Mouse (Mus musculus): ENCODE results near the gene Hist1h1c.
"Not testable (repeated sequence)": the region's sequence is repeated elsewhere in the genome, so short reads cannot be mapped to it uniquely, and the experiment has no call there.

Gene Hist1h1c

DNA sequence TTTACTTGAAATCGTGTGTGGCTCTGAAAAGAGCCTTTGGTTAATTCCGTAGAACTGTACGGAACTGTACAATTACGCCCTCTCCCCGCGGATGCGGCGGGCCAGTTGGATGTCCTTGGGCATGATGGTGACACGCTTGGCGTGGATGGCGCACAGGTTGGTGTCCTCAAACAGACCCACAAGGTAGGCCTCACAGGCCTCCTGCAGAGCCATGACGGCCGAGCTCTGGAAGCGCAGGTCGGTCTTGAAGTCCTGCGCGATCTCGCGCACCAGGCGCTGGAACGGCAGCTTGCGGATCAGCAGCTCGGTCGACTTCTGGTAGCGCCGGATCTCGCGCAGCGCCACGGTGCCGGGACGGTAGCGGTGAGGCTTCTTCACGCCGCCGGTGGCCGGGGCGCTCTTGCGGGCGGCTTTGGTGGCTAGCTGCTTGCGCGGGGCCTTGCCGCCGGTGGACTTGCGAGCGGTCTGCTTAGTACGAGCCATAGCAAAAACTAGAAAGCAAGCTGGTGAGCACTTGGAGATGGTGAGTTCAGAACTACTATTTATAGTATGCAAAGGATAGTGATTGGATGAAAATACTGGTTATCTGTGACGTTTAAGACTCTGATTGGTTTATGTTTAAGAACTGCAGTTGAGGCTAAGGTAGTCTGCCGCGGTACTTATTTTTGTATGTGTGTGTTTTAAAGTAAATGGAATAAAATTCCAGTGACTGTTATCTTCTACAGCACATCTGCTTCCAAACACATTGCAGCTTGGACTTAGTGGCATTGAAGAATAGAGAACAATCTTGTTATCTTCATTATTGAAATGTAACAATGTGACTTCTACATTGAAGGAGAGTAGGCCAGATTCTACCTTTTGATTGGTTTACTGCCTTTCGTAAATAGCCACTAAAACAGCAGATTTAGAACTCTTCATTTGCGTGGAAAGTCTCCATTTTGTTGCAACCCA, 23.5 kb downstream of the Hist1h1c start, which contains the start of gene Hist1h3a:
Gene Hist1h3a, minus strand, starts transcription at position 516 of the 951 bp plus-strand sequence.
- peak; percentile 96 for DNase-seq

DNA sequence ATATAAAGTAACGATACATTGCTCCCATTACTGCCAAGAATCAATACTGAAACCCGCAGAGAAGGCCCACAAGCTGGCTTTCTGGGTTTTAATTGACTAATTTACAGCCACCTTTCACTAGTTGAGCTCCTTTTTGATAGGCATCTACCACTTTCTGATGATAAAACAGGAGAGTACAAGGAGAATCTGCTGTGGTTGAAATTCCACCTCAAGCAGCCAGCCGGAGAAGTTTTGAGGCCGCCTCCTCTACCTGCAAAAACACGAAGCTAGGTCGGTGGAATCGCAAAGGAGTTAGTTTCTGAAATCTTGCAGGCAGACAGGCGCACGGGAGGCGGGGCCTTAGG, 24.6 kb downstream of the Hist1h1c start:
- DNase-seq: no peak

DNA sequence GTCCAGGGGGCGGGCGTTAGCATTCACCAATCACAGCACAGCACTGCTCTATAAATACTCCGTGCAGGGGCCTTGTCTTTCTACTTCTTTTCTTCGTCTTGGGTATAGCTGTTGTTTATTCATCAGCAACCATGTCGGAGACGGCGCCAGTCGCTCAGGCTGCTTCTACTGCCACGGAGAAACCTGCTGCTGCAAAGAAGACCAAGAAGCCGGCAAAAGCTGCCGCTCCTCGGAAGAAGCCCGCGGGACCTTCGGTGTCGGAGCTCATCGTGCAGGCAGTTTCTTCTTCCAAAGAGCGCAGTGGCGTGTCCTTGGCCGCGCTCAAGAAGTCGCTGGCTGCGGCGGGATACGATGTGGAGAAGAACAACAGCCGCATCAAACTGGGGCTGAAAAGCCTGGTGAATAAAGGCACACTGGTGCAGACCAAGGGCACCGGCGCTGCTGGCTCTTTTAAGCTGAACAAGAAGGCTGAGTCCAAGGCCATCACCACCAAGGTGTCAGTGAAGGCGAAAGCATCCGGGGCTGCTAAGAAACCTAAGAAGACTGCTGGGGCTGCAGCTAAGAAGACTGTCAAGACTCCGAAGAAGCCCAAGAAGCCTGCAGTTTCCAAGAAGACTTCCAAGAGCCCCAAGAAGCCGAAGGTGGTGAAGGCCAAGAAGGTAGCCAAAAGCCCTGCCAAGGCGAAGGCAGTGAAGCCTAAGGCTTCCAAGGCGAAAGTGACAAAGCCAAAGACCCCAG, 25.1 kb downstream of the Hist1h1c start, which contains the start of gene Hist1h1a:
Gene Hist1h1a, plus strand, starts transcription at position 81 of the 738 bp plus-strand sequence.
- DNase-seq: peak; percentile 98

DNA sequence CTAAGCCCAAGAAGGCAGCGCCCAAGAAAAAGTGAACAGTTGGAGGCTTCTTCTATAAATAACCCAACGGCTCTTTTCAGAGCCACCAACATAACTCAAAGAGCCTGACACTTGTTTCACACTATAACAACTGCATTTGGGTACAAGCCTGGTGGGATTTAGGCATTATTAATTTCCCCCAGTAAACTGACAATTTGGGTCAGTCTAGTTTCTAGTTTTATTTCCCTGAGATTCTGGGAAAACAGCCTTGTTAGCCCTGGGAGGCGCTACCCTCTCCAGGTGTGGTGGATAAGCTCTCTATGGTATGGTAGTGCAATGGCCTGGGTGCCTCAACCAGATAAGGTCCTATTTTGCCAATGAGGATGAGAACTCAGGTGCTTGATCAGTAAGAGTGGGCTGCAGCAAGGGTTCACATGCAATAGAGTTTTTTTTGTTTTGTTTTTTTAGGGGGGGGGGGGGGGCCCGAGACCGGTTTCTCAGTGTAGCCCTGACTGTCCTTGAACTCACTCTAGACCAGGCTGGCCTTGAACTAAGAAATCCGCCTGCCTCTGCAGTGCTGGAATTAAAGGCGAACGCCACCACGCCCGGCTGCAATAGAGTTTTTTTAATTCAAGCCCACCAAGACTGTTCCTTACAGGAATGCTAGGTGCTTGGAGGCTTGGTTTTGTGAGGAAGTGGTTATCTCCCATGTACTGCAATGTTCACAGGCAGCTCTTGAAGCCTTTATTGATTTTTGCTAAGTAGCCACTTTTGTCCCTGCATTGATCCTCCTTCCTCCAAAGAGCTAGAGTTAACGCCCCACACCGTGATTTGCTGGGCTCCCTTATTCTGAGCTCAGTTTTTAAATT, 25.9 kb downstream of the Hist1h1c start:
- peak; percentile 57 for DNase-seq

DNA sequence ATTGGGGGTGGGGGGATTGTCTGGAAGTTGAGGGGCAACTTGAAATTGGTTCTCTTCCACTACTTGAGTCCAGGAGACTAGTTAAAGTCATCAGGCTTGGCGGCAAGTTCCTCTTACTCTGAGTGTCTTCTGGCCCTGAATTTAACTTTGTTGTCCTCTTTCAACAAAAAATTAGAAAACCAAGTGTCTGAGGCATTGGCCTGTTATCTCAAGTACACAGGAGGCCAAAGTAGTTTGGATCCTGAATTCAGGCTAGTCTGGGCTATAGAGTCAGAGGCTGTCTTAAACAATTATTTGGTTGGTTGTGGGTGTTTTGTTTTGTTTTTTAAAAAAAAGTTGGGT, 26.5 kb downstream of the Hist1h1c start:
- DNase-seq: no peak

DNA sequence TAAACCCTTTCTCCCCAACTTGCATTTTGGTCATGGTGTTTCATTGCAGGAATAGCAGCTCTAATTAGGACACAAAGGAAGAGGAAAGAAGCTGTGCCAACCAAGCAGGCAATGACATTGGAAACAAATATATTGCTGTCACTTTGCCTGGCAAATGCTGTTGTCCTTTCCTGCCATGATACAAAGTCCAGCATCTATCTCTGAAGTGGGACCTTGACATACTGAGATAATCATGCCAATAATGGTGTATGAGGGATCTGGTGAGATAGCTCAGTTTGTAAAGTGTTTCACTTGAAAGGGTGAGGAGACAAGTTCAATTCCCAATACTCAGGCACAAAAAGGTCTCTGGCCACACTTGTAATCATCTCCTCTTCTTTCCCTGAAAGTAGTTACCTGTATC, 28.2 kb downstream of the Hist1h1c start:
- DNase-seq: no peak

DNA sequence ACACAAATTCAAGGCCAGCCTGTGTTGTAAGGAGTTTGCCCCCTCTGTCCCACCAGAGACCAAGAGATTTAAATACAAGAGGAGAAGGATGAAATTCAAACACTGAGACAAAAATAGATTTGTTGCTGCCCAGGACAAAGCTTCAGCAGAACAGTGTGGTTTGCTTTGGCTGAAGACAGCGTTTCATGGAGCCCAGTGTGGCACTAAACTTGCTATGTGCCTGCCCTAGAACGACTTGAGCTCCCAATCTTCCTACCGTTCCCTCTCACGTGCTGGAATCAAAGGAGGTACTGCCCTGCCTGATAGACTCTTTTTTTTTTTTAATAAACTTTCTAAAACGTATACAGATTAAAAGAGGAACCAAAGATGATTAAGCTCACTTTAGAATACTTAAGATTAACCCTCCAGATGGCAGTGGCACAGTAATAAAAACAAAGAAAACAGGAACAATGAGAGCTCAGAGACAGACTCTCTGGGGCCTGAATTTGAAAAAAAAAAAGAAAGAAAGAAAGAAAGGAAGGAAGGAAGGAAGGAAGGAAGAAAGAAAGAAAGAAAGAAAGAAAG, 30.3 kb downstream of the Hist1h1c start:
- DNase-seq: peak; percentile 56

DNA sequence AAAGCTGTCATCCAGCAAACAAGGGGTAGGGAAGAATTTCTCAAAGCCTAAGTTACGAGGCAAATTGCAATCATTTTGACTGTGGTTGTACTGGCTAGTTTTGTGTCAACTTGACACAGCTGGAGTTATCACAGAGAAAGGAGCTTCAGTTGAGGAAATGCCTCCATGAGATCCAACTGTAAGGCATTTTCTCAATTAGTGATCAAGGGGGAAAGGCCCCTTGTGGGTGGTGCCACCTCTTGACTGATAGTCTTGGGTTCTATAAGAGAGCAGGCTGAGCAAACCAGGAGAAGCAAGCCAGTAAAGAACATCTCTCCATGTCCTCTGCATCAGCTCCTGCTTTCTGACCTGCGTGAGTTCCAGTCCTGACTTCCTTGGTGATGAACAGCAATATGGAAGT, 31.0 kb downstream of the Hist1h1c start, which contains the start of gene Trim38:
Gene Trim38, plus strand, starts transcription at position 301 of the 400 bp plus-strand sequence.
- DNase-seq: not testable (repeated sequence)

DNA sequence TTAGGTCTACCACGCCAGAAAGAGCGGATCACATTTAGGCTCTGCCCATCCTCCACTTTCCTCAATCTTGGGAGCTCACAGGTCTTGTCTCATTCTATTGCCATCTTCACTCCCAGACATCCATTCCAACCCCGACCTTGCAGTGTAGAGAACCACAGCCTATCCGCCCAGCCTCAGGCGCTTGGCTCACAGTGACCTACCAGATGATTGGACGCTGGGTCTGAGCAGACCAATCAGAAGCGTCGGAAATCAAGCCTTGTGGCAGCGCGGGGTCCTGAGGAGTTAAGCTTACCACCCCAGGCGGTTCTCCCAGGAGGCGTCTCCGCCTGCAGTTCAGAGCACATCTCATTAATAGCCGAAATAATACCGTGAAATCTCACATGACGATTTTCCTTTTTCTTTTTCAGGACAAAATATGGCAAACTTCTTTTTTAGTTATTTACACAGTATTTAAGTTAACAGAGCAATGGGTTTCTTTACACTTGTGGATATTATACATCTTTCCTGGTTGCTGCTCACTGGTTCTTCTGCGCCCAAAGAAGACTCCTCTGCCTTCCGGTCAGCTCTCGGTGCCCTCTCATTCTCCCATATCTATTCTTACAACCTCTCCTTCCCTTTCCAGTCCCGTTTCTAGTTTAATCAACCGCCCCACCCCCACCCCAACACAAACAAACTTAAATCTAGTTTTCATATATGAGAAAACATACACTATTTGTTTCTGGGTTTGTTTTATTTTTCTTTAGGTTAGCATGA, 34.1 kb downstream of the Hist1h1c start:
- peak; percentile 95 for DNase-seq

DNA sequence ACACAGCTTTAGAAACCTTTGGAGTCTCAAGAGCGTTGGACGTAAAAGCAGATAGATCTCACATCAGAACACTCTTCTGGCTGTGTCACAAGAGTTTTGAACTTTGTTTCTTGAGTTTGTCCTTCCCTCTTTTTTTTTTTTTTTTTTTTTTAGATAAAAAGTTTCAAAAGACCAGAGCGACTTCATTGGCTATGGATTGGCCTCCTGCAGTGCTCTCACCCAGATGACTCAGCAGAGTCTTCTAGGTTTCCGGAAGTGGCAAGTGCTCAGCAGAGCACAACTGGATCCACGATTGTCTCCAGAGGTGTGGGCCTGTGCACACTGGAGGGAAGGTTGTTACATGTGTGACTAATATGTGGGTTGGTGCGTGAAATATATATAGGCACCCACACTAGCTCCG, 39.7 kb downstream of the Hist1h1c start:
- peak; percentile 69 for DNase-seq

DNA sequence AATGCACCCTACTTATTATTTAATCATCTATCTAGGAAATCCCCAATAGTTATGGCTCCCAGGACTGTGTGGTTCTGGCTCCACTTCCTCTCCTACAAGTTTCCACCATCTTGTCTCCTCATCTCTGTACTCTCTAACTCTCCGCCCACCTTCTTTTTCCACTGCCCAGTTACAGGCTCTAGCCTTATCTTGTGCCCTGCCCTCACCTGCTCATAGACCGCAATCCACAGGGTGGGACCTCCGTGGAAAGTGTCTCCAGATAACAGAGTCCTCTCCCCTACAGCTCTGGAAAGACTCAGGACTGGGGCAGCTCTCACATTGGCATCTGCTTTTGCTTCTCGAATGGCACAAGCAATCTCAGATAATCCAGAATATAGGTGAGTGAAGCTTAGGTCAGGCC, 40.4 kb downstream of the Hist1h1c start:
- DNase-seq: peak; percentile 72
